Mouse (Mus musculus): Measurements from ENCODE around the gene Chgb. TPM values are rescaled to one million over a fixed set of nuclear protein-coding genes. Genes with fewer than 3 reads are reported as not detected.

Gene Chgb
- polyA plus RNA-seq (2014; fragmentation: Illumina TruSeq; extraction: RNeasy Lipid Tissue Mini Kit (QIAGEN cat#74804); ENCODE audit: low read depth, low replicate concordance), result 1,752 TPM

DNA sequence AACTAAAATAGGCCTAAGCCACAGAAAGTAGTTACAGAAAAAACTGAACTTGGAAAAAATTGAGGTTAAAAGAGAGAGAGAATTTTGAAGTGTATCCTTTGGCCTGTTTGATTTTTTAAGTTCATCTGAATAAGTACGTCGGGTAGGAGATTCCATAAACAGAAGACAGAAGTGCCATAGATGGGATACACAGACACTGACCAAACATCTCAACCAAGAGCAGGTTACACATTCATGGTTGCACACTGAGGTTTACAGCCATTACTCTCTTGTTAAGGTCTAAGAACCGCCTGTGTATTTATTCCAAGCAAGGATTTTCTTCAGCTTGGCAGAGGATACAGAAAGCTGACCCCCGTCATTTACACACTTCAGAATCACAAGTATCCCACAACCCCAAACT, at the start of gene Chgb:
Chgb (plus strand) TSS at position 301 of the 400 bp plus-strand sequence.

GRCm38 (mm10) chr2:132815608-132816314, 34.7 kb downstream of the Chgb start, which contains the start of the genes Trmt6 and Mcm8:
Trmt6 (minus strand) TSS chr2:132816055.
Mcm8 (plus strand) TSS chr2:132816141.

Other genes with a start within 250 kb of the Chgb start
- 110 TPM for gene Gpcpd1, start 193.5 kb upstream of the Chgb start, polyA plus RNA-seq (2014; fragmentation: Illumina TruSeq; extraction: RNeasy Lipid Tissue Mini Kit (QIAGEN cat#74804); ENCODE audit: low read depth, low replicate concordance)
- gene Shld1, start 94.3 kb upstream of the Chgb start, polyA plus RNA-seq (2014; fragmentation: Illumina TruSeq; extraction: RNeasy Lipid Tissue Mini Kit (QIAGEN cat#74804); ENCODE audit: low read depth, low replicate concordance), result 4.9 TPM
- gene Trmt6, start 34.8 kb downstream of the Chgb start, polyA plus RNA-seq (2014; fragmentation: Illumina TruSeq; extraction: RNeasy Lipid Tissue Mini Kit (QIAGEN cat#74804); ENCODE audit: low read depth, low replicate concordance), result 54.6 TPM
- 7.1 TPM for gene Mcm8, start 34.9 kb downstream of the Chgb start, polyA plus RNA-seq (2014; fragmentation: Illumina TruSeq; extraction: RNeasy Lipid Tissue Mini Kit (QIAGEN cat#74804); ENCODE audit: low read depth, low replicate concordance)
- gene Crls1, start 65.4 kb downstream of the Chgb start, polyA plus RNA-seq (2014; fragmentation: Illumina TruSeq; extraction: RNeasy Lipid Tissue Mini Kit (QIAGEN cat#74804); ENCODE audit: low read depth, low replicate concordance), result 385 TPM
- 5.5 TPM for gene Lrrn4, start 99.6 kb downstream of the Chgb start, polyA plus RNA-seq (2014; fragmentation: Illumina TruSeq; extraction: RNeasy Lipid Tissue Mini Kit (QIAGEN cat#74804); ENCODE audit: low read depth, low replicate concordance)
- not detected for gene Fermt1, start 164.6 kb downstream of the Chgb start, polyA plus RNA-seq (2014; fragmentation: Illumina TruSeq; extraction: RNeasy Lipid Tissue Mini Kit (QIAGEN cat#74804); ENCODE audit: low read depth, low replicate concordance)

All from adrenal gland, adult 10 weeks (tissue).